Mouse (Mus musculus) heart, adult 2 months (tissue): ENCODE results near the gene Col25a1. TPM values are rescaled to one million over a fixed set of nuclear protein-coding genes. Genes with fewer than 3 reads are reported as not detected.

ENCODE experiments used
- DNase-seq, 2 experiments: peaks; one replicate each; pipeline ENCODE4 v3.0.0; 2021
- H3K27ac ChIP-seq: fragments of 200-600 bp; 2 replicates; pipeline ENCODE4 v1.8.1; 2022
- H3K27me3 ChIP-seq: fragments of 200-500 bp; 2 replicates; pipeline ENCODE4 v1.6.1; 2012; ENCODE audit warnings: mild to moderate bottlenecking, low read length, inconsistent platforms, mixed read lengths; ENCODE audit not compliant: control insufficient read depth, insufficient read depth
- H3K36me3 ChIP-seq: fragments of 200-500 bp; 2 replicates; pipeline ENCODE4 v1.6.1; 2012; ENCODE audit warnings: low read length, inconsistent platforms; ENCODE audit not compliant: control insufficient read depth, insufficient read depth
- H3K4me1 ChIP-seq: fragments of 200-500 bp; 2 replicates; pipeline ENCODE4 v1.6.1; 2011; ENCODE audit warnings: low read length; ENCODE audit not compliant: control insufficient read depth, insufficient read depth
- H3K4me3 ChIP-seq: fragments of 200-600 bp; 2 replicates; pipeline ENCODE4 v1.8.1; 2022
- H3K79me2 ChIP-seq: fragments of 200-500 bp; replicated peaks from 2 replicates; pipeline ENCODE4 v1.6.1; 2012; ENCODE audit warnings: mild to moderate bottlenecking, inconsistent platforms, low read length, moderate library complexity, mixed read lengths; ENCODE audit not compliant: control insufficient read depth, insufficient read depth
- H3K9ac ChIP-seq: fragments of 200-500 bp; 2 replicates; pipeline ENCODE4 v1.6.1; 2012; ENCODE audit warnings: low read depth, mild to moderate bottlenecking, control low read depth, inconsistent platforms, low read length, mixed read lengths
- CTCF ChIP-seq: fragments of 200-600 bp; IDR thresholded peaks from 2 replicates; pipeline ENCODE4 v1.8.1; 2022; ENCODE audit warnings: antibody characterized with exemption, mild to moderate bottlenecking, moderate library complexity
- EP300 ChIP-seq: fragments of 200-500 bp; IDR thresholded peaks from 2 replicates; pipeline ENCODE4 v1.6.1; 2011; ENCODE audit warnings: low read depth, low read length, control low read depth; ENCODE audit not compliant: insufficient read depth
- POLR2A ChIP-seq: fragments of 200-500 bp; IDR thresholded peaks from 2 replicates; pipeline ENCODE4 v1.6.1; 2011; ENCODE audit warnings: mild to moderate bottlenecking, low read depth, low read length, control low read depth; ENCODE audit not compliant: insufficient read depth
- WGBS: fragments of 180-500 bp; shearing (Covaris S2); methylation state at CpG from one replicate; pipeline ENCODE4 v1.1.7; 2018; 5-methylcytosine and 5-hydroxymethylcytosine counted together
- intact Hi-C: fragments of 180-260 bp; cut with DNase I; formaldehyde crosslinking; loops from one replicate; pipeline ENCODE4 v1.15.1; 2025
- polyA plus RNA-seq: library from polyadenylated mRNA; depleted of rRNA; stranded (reverse); fragments of >200 nt; gene quantifications from 2 replicates; pipeline ENCODE4 v1.2.3, GENCODE M21; 2012
- total RNA-seq, 2 experiments: library from RNA; stranded (reverse); gene quantifications; 2 replicates each; pipeline ENCODE4 v1.2.3; 2021

The Col25a1 gene
- total and polyA plus RNA-seq, 3 experiments: 0.10 to 0.39 (median 0.21) TPM

GRCm38 (mm10) chr3:130432818-130433217 is 301.5 kb downstream of the Col25a1 start:
- WGBS: 54% methylated on average over 5 of the region's 5 CpGs

GRCm38 (mm10) chr3:130436956-130437355 is 305.7 kb downstream of the Col25a1 start:
- H3K4me3 ChIP-seq: no peak overlapping the region
- TF ChIP-seq EP300: no peak
- TF ChIP-seq CTCF: no peak
- no peak for TF ChIP-seq POLR2A
- DNase-seq: no peak
- no peaks in the 10 kb centered on the region for H3K4me1 ChIP-seq
- intact Hi-C loops: no loop called here
- H3K9ac ChIP-seq: no peak overlapping the region
- H3K27me3 ChIP-seq: no peaks in the 10 kb centered on the region
- H3K36me3 ChIP-seq: no peaks in the 10 kb centered on the region
- no peaks in the 10 kb centered on the region for H3K79me2 ChIP-seq
- H3K27ac ChIP-seq: no peak overlapping the region

More at GRCm38 (mm10) chr3:130432818-130433217, 301.5 kb downstream of the Col25a1 start:
- H3K9ac ChIP-seq: no peak overlapping the region
- H3K4me1 ChIP-seq: no peaks in the 10 kb centered on the region
- no peak overlapping the region for H3K27ac ChIP-seq
- no peak for TF ChIP-seq EP300
- no peak for TF ChIP-seq CTCF
- TF ChIP-seq POLR2A: no peak
- no peaks in the 10 kb centered on the region for H3K27me3 ChIP-seq
- no peaks in the 10 kb centered on the region for H3K79me2 ChIP-seq
- DNase-seq: no peak
- intact Hi-C loops: no loop called here
- H3K36me3 ChIP-seq: no peaks in the 10 kb centered on the region
- no peak overlapping the region for H3K4me3 ChIP-seq

GRCm38 (mm10) chr3:130439767-130440166 is 308.5 kb downstream of the Col25a1 start:
- H3K4me1 ChIP-seq: no peaks in the 10 kb centered on the region
- H3K9ac ChIP-seq: no peak overlapping the region
- TF ChIP-seq EP300 (no peak), POLR2A (no peak), CTCF (no peak)
- H3K79me2 ChIP-seq: no peaks in the 10 kb centered on the region
- DNase-seq: no peak
- no peaks in the 10 kb centered on the region for H3K27me3 ChIP-seq
- no peak overlapping the region for H3K4me3 ChIP-seq
- intact Hi-C loops: no loop called here
- H3K36me3 ChIP-seq: no peaks in the 10 kb centered on the region
- H3K27ac ChIP-seq: no peak overlapping the region
- WGBS: 91% methylated on average over 6 of the region's 6 CpGs

GRCm38 (mm10) chr3:130440689-130441088 is 309.4 kb downstream of the Col25a1 start:
- no peaks in the 10 kb centered on the region for H3K4me1 ChIP-seq
- no peak for DNase-seq
- no peaks in the 10 kb centered on the region for H3K27me3 ChIP-seq
- H3K36me3 ChIP-seq: no peaks in the 10 kb centered on the region
- H3K79me2 ChIP-seq: no peaks in the 10 kb centered on the region
- no peak for TF ChIP-seq POLR2A
- TF ChIP-seq CTCF: no peak
- no peak for TF ChIP-seq EP300
- no peak overlapping the region for H3K4me3 ChIP-seq
- no peak overlapping the region for H3K27ac ChIP-seq
- H3K9ac ChIP-seq: no peak overlapping the region
- intact Hi-C loops: no loop called here
- 60% methylated on average over 12 of the region's 12 CpGs for WGBS

- H3K36me3 ChIP-seq: no peaks in the 10 kb centered on the region
- no peaks in the 10 kb centered on the region for H3K4me1 ChIP-seq
- no peaks in the 10 kb centered on the region for H3K79me2 ChIP-seq
- no peaks in the 10 kb centered on the region for H3K27me3 ChIP-seq
- TF ChIP-seq EP300 (no peak), CTCF (no peak)
- no peak overlapping the region for H3K27ac ChIP-seq
- no peak for DNase-seq
- no peak overlapping the region for H3K4me3 ChIP-seq
- intact Hi-C loops: no loop called here
- H3K9ac ChIP-seq: no peak overlapping the region
- WGBS: 54% methylated on average over 13 of the region's 13 CpGs
Observed at GRCm38 (mm10) chr3:130443842-130444627, 312.7 kb downstream of the Col25a1 start.

GRCm38 (mm10) chr3:130449864-130450263 is 318.6 kb downstream of the Col25a1 start:
- H3K79me2 ChIP-seq: no peaks in the 10 kb centered on the region
- H3K9ac ChIP-seq: no peak overlapping the region
- H3K4me3 ChIP-seq: no peak overlapping the region
- TF ChIP-seq POLR2A: no peak
- no peak for TF ChIP-seq EP300
- TF ChIP-seq CTCF: no peak
- intact Hi-C loops: no loop called here
- H3K27me3 ChIP-seq: no peaks in the 10 kb centered on the region
- H3K36me3 ChIP-seq: no peaks in the 10 kb centered on the region
- H3K27ac ChIP-seq: no peak overlapping the region
- H3K4me1 ChIP-seq: no peaks in the 10 kb centered on the region
- 79% methylated on average over 7 of the region's 7 CpGs for WGBS
- no peak for DNase-seq
